Mouse (Mus musculus) midbrain, embryonic 12.5 days (tissue): ENCODE results near the gene Rgs13. TPM values are rescaled to one million over a fixed set of nuclear protein-coding genes. Genes with fewer than 3 reads are reported as not detected.

ENCODE experiments used
- polyA plus RNA-seq: library from polyadenylated mRNA; unstranded; fragments of >200 nt; fragmentation: Nextera tagmentation; extraction: Ambion mirVana; gene quantifications from 2 replicates; pipeline ENCODE4 v1.2.1, GENCODE M21; 2016

The Rgs13 gene
- polyA plus RNA-seq, 1 experiment from 2014 or later = 2.3 TPM

Other genes starting within 250 kb of the Rgs13 start
- 108 and 111 TPM in 2 replicates for gene Rgs2, start 173.2 kb downstream of the Rgs13 start, polyA plus RNA-seq
- gene Rgs1, start 71.9 kb upstream of the Rgs13 start, polyA plus RNA-seq = not detected in 2 replicates